Mouse (Mus musculus): ENCODE measurements around the gene Ush2a.

Ush2a gene

DNA sequence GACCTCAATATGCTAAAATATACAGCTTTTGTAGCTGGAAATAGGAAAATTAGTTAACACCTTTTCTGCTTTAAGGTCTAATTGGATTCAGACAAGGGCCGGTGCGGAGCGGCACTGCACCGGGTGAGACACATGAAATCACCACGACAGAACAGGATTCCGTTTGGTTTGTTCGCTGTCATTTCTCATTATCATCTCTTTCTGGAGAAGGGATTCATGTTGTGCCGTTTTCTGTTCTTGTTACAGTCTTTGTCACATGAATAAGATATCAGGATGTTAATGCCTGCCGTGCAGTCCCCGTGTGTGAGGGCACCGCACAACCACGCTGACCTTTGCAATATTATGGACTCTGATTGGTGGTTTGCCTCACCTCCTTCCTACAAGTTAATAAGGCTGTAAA is 411.0 kb downstream of the Ush2a start:
- DNase-seq (ENCODE audit: low spot score), result no peak

GRCm38 (mm10) chr1:188674640-188675510 is 413.1 kb downstream of the Ush2a start:
- DNase-seq (ENCODE audit: low spot score), result no peak

DNA sequence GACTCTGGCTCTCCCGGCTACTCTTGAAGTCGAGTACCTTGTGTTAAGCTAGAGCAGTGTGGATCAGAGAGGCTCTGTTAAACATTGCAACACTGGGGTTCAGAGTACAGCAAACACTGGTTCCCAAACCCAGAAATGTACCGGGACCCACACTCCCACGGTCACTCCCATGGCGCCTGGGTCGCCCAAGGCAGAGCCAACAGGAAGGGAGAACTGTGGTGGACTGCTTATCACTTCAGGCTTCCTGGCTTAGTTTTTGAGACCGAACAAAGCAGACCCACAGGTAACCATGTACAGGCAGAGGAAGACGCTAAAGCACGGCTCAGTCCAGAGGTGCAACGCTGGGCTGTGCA is 413.7 kb downstream of the Ush2a start:
- no peak for DNase-seq (ENCODE audit: low spot score)

- no peak for DNase-seq (ENCODE audit: low spot score)
These were observed 416.4 kb downstream of the Ush2a start for GRCm38 (mm10) chr1:188678189-188678588.

- DNase-seq (ENCODE audit: low spot score), result no peak
These were observed 424.5 kb downstream of the Ush2a start for GRCm38 (mm10) chr1:188686362-188686761.

- DNase-seq (ENCODE audit: low spot score), result no peak
These were observed 434.5 kb downstream of the Ush2a start for GRCm38 (mm10) chr1:188696295-188696694.

DNA sequence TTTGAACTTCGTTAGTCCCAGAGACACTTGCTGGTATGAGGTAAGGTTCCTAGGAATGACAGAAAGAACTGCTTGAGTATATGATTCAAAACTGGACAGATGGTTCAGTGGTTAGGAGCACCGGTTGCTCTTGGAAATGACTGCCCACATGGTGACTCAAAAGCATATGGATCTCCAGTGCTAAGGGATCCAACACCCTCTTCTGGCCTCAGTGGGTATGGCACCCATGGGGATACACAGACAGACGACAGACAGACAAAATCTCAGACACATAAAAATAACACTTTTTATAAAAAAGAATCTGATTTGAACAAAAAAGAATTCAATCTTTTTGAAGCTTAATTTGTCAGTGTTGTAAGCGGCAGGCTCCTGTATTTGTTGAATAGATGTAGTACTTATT is 446.4 kb downstream of the Ush2a start:
- no peak for DNase-seq (ENCODE audit: low spot score)

GRCm38 (mm10) chr1:188708694-188709093 is 446.9 kb downstream of the Ush2a start:
- DNase-seq (ENCODE audit: low spot score), result no peak

DNA sequence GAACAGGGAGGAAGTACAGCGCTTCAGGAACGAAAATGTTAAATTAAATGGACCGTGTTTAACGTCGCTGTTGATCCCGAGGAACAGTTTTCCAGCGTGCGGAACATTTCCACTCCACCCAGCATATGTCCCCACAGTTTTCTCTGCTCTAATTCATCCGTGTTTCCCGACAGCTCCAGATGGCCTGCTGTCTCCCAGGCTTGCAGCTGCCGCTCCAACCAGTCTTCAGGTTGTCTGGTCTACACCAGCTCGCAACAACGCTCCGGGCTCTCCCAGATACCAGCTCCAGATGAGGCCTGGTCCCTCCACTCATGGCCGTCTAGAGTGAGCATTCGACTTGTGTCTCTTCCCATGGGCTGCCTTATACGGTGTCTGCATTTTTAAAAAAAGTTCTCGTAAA is 452.3 kb downstream of the Ush2a start:
- no peak for DNase-seq (ENCODE audit: low spot score)

DNA sequence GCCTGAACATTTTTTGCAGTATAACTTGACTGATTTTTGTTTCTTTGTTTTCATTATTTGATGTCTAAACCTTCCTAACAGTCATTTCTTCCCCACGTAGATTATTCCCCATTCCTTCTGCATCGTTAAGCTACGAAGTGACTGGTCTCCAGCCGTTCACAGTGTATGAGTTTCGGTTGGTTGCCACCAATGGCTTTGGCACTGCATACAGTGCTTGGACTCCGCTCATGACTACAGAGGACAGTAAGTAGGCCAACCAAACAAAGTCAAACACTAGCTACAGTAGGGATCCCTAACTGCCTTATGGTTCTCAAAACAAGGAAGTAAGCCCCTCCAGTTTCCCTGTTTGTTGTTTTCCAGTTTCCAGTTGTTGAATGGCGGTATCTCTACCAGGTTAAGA is 453.1 kb downstream of the Ush2a start:
- DNase-seq (ENCODE audit: low spot score), result no peak

GRCm38 (mm10) chr1:188716886-188717285 is 455.1 kb downstream of the Ush2a start:
- no peak for DNase-seq (ENCODE audit: low spot score)

DNA sequence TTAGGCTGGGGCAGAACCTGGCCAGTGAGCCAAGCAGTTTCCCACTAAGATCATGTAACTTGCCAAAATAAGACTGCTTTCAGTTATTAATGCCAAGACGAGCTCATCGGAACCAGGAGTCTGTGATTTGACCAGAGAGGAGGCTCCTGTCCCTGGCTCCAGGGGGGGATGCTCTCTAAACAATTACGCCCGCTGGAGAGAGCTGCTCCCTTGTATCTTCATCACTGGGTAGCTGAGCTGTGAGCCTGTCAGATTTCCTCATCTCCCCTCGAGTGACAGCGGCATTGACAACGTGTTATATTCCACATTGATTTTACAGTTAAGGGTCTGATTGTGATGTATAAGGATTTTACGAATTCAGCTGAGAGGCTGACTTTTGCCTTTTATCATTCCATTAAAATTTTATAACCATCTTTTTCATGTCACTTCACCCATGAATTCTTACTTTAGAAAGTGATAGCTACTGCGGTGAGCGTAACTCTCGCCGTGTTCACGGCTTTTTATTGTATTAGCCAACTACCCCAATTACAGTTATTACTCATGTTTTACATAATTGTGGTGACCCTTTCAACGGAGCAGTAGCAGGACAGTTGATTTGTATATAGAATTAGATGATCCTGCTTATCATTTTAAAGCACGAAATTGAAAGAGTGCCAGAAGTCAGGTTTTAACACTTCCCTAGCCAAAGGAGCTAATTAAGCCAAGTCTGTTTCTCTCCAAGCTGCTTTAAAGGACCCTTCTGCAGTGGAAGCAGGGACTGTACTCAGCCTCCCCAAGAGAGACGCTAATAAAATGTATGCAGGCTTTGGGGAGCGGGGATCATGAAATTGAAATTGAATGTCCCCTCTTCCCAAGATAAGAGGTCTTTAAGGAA is 463.5 kb downstream of the Ush2a start:
- DNase-seq (ENCODE audit: low spot score), result no peak

DNA sequence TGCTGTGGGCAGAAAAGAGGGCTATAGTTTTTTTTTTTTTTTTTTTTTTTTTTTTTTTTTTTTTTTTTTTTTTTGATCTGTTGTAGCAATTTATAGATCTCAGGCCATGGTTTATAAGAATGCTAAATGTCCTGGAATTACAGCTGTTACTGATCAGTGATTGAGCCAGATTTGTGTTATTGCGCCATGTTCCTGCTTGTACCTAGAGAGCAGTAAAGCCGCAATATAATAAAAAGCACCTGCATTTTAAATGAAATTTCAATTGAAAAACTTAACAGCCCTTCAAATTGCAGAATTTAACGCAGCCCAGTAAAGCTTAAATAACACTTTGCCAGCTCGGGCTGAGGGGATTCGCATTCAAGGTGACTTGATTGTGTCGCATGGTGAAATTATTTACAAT is 465.1 kb downstream of the Ush2a start:
- DNase-seq (ENCODE audit: low spot score), result no peak

DNA sequence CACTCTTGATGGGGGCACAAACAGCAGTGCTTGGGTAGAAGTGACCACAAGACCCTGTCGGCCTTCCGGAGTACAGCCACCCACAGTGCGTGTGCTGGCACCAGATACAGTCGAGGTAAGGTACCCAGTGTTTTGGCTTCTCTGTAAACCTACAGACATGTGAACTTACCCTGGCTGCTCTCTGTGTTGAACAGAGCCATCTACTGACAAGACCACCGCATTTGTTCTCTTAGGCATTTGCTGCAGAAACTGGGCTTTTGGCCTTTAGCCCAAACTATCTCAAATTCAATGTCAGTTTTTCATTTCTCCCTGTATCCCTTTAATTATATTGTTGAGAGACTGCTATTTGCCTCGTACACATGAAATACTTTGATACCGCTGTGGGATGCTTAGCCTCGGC is 466.8 kb downstream of the Ush2a start:
- no peak for DNase-seq (ENCODE audit: low spot score)

DNA sequence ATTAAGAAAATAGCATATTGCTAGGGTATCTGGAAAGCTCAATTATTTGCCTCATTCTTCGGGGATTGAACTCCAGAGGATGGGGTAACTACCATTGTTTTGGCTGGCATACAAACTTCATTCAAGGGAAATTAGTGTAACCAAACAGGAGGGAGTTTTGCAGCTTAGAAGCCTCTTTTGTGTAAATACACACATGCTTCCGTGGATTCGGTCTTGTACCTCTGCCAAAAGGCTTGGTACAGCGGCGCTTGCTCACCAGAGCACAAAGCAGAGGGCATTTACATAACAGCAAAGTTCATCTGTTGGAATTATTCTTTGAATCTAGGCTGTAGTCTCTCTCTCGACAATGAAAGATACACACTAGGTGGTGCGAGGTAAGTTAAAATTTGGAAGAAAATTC is 467.4 kb downstream of the Ush2a start:
- DNase-seq (ENCODE audit: low spot score), result no peak

- DNase-seq (ENCODE audit: low spot score), result no peak
These were observed 473.0 kb downstream of the Ush2a start for GRCm38 (mm10) chr1:188734741-188735266.

DNA sequence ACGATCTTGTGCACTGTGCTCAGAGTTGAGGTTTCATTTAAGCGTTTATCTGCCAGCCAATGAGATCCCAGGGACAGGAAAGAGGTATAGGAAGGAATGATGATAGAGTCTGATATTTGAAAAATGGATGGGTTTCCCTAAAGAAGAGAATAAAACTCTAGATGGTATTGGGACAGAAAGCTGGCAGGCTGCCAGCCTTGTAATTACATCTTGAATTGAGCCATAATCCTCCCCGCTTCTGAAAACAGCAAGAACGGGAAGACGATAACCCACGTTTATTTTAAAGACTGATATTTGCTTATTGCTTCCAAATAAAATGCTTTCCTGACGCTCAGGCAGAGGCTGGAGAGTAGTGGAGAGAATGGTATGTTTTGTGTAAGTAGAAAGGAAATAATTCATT is 481.1 kb downstream of the Ush2a start:
- no peak for DNase-seq (ENCODE audit: low spot score)

- no peak for DNase-seq (ENCODE audit: low spot score)
These were observed 493.2 kb downstream of the Ush2a start for GRCm38 (mm10) chr1:188755031-188755430.

DNA sequence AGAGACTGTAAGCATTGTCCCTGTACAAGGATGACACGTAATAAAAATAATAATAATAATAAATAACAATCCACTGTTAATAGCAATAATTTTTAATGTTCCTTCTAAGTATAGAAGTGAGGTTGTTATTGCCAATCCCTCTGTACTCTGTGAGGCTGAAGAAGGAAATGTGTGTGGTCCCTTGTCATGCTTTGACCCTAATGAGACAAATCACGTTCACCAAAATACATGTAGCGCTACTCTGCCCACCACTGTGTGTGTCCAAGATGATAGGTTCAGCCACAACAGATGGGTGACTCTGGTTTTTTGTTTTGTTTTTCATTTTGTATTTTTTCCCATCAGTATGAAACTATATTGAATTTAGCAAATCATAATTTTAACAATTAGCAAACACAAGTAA is 498.7 kb downstream of the Ush2a start:
- no peak for DNase-seq (ENCODE audit: low spot score)

GRCm38 (mm10) chr1:188762463-188762862 is 500.6 kb downstream of the Ush2a start:
- no peak for DNase-seq (ENCODE audit: low spot score)

DNA sequence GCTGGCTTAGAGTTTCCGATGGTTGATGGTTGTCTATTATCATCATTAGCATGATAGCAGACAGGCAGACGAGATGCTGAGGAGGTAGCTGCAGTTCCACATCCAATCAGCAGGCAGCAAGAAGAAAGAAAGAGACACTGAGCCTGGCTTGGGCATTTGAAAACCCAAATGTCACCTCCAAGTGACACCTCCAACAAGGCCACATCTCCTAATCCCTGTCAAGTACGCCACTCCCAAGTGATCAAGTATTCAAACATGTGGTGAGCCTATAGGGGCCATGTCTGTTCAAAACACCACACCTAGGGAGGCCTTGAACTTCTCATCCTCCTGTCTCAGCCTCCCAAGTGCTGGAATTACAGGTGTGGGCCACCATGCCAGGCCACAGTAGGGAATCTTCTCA is 501.9 kb downstream of the Ush2a start:
- DNase-seq (ENCODE audit: low spot score), result no peak

GRCm38 (mm10) chr1:188770828-188771227 is 509.0 kb downstream of the Ush2a start:
- no peak for DNase-seq (ENCODE audit: low spot score)

Measured in urinary bladder, postnatal 25 days (tissue).